Mouse (Mus musculus) forebrain, embryonic 16.5 days (tissue): ENCODE results near the gene Cabp7. TPM values are rescaled to one million over a fixed set of nuclear protein-coding genes. Genes with fewer than 3 reads are reported as not detected.
"Not testable (repeated sequence)": the region's sequence is repeated elsewhere in the genome, so short reads cannot be mapped to it uniquely, and the experiment has no call there.

Source experiments
- ATAC-seq: fragments of 200-750 bp; cut with Nextera tagmentation; 2 replicates; pipeline ENCODE4 v1.8.0; 2017; ENCODE audit warnings: mild to moderate bottlenecking, moderate library complexity
- H3K27ac ChIP-seq: fragments of 300-500 bp; sonication (generic); 2 replicates; pipeline ENCODE4 v1.5.1; 2014; ENCODE audit warnings: low read length, control low read depth
- H3K27me3 ChIP-seq: fragments of 300-500 bp; sonication (generic); replicated peaks from 2 replicates; pipeline ENCODE4 v1.6.1; 2014; ENCODE audit warnings: low read length; ENCODE audit not compliant: control insufficient read depth, insufficient read depth
- H3K36me3 ChIP-seq: fragments of 300-500 bp; sonication (generic); 2 replicates; pipeline ENCODE4 v1.6.1; 2014; ENCODE audit not compliant: control insufficient read depth, insufficient read depth
- H3K4me1 ChIP-seq: fragments of 300-500 bp; sonication (generic); replicated peaks from 2 replicates; pipeline ENCODE4 v1.6.1; 2014; ENCODE audit warnings: low read length; ENCODE audit not compliant: control insufficient read depth, insufficient read depth
- H3K4me2 ChIP-seq: fragments of 300-500 bp; sonication (generic); 2 replicates; pipeline ENCODE4 v1.6.1; 2014; ENCODE audit warnings: mild to moderate bottlenecking, low read length, control low read depth
- H3K4me3 ChIP-seq: fragments of 300-500 bp; sonication (generic); replicated peaks from 2 replicates; pipeline ENCODE4 v1.5.1; 2014; ENCODE audit warnings: mild to moderate bottlenecking, low read length, control low read depth
- H3K9ac ChIP-seq: fragments of 300-500 bp; sonication (generic); replicated peaks from 2 replicates; pipeline ENCODE4 v1.6.1; 2014; ENCODE audit warnings: low read depth, low read length, control low read depth
- H3K9me3 ChIP-seq: fragments of 300-500 bp; sonication (generic); 2 replicates; pipeline ENCODE4 v1.6.1; 2016; ENCODE audit warnings: low read length; ENCODE audit not compliant: control insufficient read depth
- WGBS: fragments of 180-500 bp; shearing (Covaris S2); extraction: QIAGEN DNeasy Blood & Tissue Kit; methylation state at CpG from one replicate; pipeline ENCODE4 v1.1.7; 2014; 5-methylcytosine and 5-hydroxymethylcytosine counted together
- polyA plus RNA-seq: library from polyadenylated mRNA; unstranded; fragments of >200 nt; fragmentation: Nextera tagmentation; extraction: Ambion mirVana; gene quantifications from 2 replicates; pipeline ENCODE4 v1.2.1, GENCODE M21; 2015

Cabp7 gene
- polyA plus RNA-seq, 1 experiment from 2014 or later: 1.6 TPM

- Histone ChIP-seq H3K9me3 (no peaks in the 10 kb centered on the region), H3K27me3 (no peaks in the 10 kb centered on the region), H3K4me3 (no peak overlapping the region), H3K4me2 (no peak overlapping the region), H3K27ac (no peak overlapping the region), H3K36me3 (no peaks in the 10 kb centered on the region), H3K9ac (no peak overlapping the region), H3K4me1 (peaks cover 15% of the 10 kb centered on the region; the same call in 1 of the 2 replicates)
- ATAC-seq: no peak
- WGBS: 90% methylated on average over 9 of the region's 9 CpGs
Observed at GRCm38 (mm10) chr11:4719961-4720360, 26.6 kb downstream of the Cabp7 start.

DNA sequence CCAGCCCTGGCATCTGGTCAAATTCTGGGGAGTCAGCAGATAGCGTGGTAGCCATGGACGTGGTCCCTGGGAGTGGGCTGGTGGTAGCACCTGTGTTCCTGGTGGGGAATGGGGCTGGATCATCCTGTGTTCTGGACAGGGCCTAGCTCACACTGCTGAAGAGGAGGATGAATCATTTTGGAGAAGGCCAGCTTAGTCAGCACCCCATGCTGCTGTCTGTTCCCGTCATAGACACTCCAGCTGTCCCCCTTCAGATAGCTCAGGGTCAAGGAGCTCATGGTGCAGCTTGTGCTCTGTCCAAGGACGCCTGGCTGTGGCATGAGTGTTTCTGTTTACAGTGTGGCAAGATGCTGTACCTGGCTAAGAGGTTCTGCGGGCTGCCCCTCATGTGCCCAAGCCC is 28.0 kb downstream of the Cabp7 start:
- Histone ChIP-seq H3K36me3 (no peaks in the 10 kb centered on the region), H3K4me3 (no peak overlapping the region), H3K27me3 (no peaks in the 10 kb centered on the region), H3K9ac (no peak overlapping the region), H3K9me3 (no peaks in the 10 kb centered on the region), H3K4me2 (no peak overlapping the region), H3K27ac (no peak overlapping the region), H3K4me1 (peaks cover 15% of the 10 kb centered on the region; the same call in 1 of the 2 replicates)
- WGBS: 77% methylated on average over 5 of the region's 5 CpGs
- no peak for ATAC-seq

- Histone ChIP-seq H3K4me2 (no peak overlapping the region), H3K27me3 (no peaks in the 10 kb centered on the region)
- ATAC-seq: 0 out of 2 replicates have a peak, but pooled peaks have one; percentile 28
Observed at GRCm38 (mm10) chr11:4716530-4717236, 29.9 kb downstream of the Cabp7 start.

GRCm38 (mm10) chr11:4715596-4715995 is 31.0 kb downstream of the Cabp7 start:
- Histone ChIP-seq H3K4me1 (peaks cover 7% of the 10 kb centered on the region; the same call in 1 of the 2 replicates), H3K27me3 (no peaks in the 10 kb centered on the region), H3K36me3 (no peaks in the 10 kb centered on the region; the same call in 1 of the 2 replicates), H3K9me3 (no peaks in the 10 kb centered on the region), H3K4me3 (no peak overlapping the region), H3K4me2 (no peak overlapping the region), H3K27ac (no peak overlapping the region), H3K9ac (no peak overlapping the region)
- WGBS: 90% methylated on average over 4 of the region's 4 CpGs
- no peak for ATAC-seq

More at GRCm38 (mm10) chr11:4716530-4717236, 29.9 kb downstream of the Cabp7 start:
- no peak overlapping the region for H3K4me3 ChIP-seq
- H3K4me1 ChIP-seq: peaks cover 15% of the 10 kb centered on the region; the same call in 1 of the 2 replicates
- H3K27ac ChIP-seq: no peak overlapping the region
- no peaks in the 10 kb centered on the region; the same call in 1 of the 2 replicates for H3K36me3 ChIP-seq
- WGBS: 77% methylated on average over 5 of the region's 5 CpGs
- no peak overlapping the region for H3K9ac ChIP-seq
- no peaks in the 10 kb centered on the region for H3K9me3 ChIP-seq

DNA sequence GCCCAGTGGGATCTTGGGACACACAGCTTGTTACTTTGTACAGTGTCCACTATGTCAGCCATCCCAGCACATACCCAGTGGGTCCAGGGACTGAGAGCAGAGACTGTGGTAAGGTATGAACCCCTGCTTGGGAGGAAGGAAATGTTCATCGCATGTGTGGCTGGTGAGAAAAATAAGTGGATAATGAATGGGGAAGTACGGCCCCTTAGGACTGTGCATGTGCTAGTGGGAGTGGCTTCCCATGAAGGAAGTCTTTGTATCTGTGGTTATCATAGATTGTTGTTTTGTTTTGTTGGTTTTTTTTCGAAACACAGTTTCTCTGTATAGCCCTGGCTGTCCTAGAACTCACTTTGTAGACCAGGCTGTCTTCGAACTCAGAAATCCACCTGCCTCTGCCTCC is 31.9 kb downstream of the Cabp7 start:
- 89% methylated on average over 4 of the region's 4 CpGs for WGBS
- Histone ChIP-seq H3K4me3 (no peak overlapping the region), H3K27me3 (no peaks in the 10 kb centered on the region), H3K4me1 (peaks cover 4% of the 10 kb centered on the region; the same call in 1 of the 2 replicates), H3K36me3 (no peaks in the 10 kb centered on the region; the same call in 1 of the 2 replicates), H3K4me2 (no peak overlapping the region), H3K9ac (no peak overlapping the region), H3K27ac (no peak overlapping the region), H3K9me3 (no peaks in the 10 kb centered on the region)
- no peak for ATAC-seq

DNA sequence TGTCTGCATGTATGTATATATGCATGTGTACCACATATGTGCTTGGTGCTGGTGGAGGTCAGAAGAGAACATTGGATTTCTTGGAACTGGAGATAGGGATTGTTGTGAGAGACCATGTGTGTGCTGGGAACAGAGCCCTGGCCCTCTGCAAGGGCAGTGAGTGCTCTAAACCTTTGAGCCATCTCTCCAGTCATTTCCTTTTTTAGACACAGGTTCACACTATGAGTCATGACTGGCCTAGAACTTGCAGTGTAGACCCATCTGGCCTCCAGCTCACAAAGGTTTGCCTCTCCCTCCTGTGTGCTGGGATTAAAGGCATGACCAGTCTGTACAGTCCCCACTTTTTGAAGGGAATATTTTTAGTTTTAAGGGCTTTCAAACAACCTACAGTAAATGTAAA is 33.8 kb downstream of the Cabp7 start:
- no peak for ATAC-seq

GRCm38 (mm10) chr11:4710188-4710587 is 36.4 kb downstream of the Cabp7 start:
- not testable (repeated sequence) for ATAC-seq, H3K27ac ChIP-seq
- 95% methylated on average over 4 of the region's 4 CpGs for WGBS

More for the DNA sequence above, 33.8 kb downstream of the Cabp7 start:
- H3K27ac ChIP-seq: no peak overlapping the region
- H3K9me3 ChIP-seq: no peaks in the 10 kb centered on the region
- H3K4me3 ChIP-seq: no peak overlapping the region
- no peaks in the 10 kb centered on the region; the same call in 1 of the 2 replicates for H3K36me3 ChIP-seq
- no peaks in the 10 kb centered on the region for H3K27me3 ChIP-seq
- H3K4me1 ChIP-seq: peaks cover 4% of the 10 kb centered on the region; the same call in 1 of the 2 replicates
- H3K4me2 ChIP-seq: no peak overlapping the region
- H3K9ac ChIP-seq: no peak overlapping the region

GRCm38 (mm10) chr11:4705178-4705577 is 41.4 kb downstream of the Cabp7 start:
- H3K9me3 ChIP-seq: no peaks in the 10 kb centered on the region
- H3K36me3 ChIP-seq: 0 out of 2 replicates have a peak, but pooled peaks cover 10% of the 10 kb centered on the region
- H3K4me1 ChIP-seq: peaks cover 20% of the 10 kb centered on the region
- H3K27me3 ChIP-seq: no peaks in the 10 kb centered on the region
- H3K27ac ChIP-seq: no peak overlapping the region
- WGBS: 4% methylated on average over 4 of the region's 4 CpGs
- peak overlapping the region; percentile 88 for H3K4me3 ChIP-seq
- H3K9ac ChIP-seq: peak overlapping the region; percentile 58
- peak overlapping the region; percentile 92 for H3K4me2 ChIP-seq
- no peak for ATAC-seq

More at GRCm38 (mm10) chr11:4710188-4710587, 36.4 kb downstream of the Cabp7 start:
- not testable (repeated sequence) for H3K4me1 ChIP-seq, H3K9me3 ChIP-seq, H3K9ac ChIP-seq, H3K36me3 ChIP-seq, H3K27me3 ChIP-seq, H3K4me2 ChIP-seq, H3K4me3 ChIP-seq

GRCm38 (mm10) chr11:4704072-4704964 is 42.3 kb downstream of the Cabp7 start, which contains the start of the genes Uqcr10 and Zmat5:
Uqcr10 (minus strand) TSS chr11:4704342.
Zmat5 (plus strand) TSS chr11:4704678.
- H3K27ac ChIP-seq: peak within 1 kb of the TSS; percentile 46
- WGBS: under 1% methylated on average over 47 of the region's 47 CpGs
- peak; percentile 99 for ATAC-seq
- H3K36me3 ChIP-seq: 0 out of 2 replicates have a peak, but pooled peaks cover 10% of the 10 kb centered on the region
- H3K9ac ChIP-seq: peak within 1 kb of the TSS; percentile 79
- H3K27me3 ChIP-seq: no peaks in the 10 kb centered on the region
- H3K4me1 ChIP-seq: peaks cover 20% of the 10 kb centered on the region
- no peaks in the 10 kb centered on the region for H3K9me3 ChIP-seq
- H3K4me3 ChIP-seq: peak within 1 kb of the TSS; percentile 88
- peak within 1 kb of the TSS; percentile 92 for H3K4me2 ChIP-seq
